Mouse (Mus musculus) limb, embryonic 10.5 days (tissue): ENCODE measurements around the gene Cfap97d1. TPM values are rescaled to one million over a fixed set of nuclear protein-coding genes. Genes with fewer than 3 reads are reported as not detected.
A peak's percentile ranks its signal among the peaks of the same experiment; 100 is the strongest.

Source experiments
- DNase-seq: peaks from one replicate; pipeline ENCODE4 v3.0.0-alpha.2; 2017; ENCODE audit warnings: low spot score
- H3K27ac ChIP-seq: fragments of 300-500 bp; sonication (generic); 2 replicates; pipeline ENCODE4 v1.5.1; 2016; ENCODE audit warnings: mild to moderate bottlenecking
- H3K27me3 ChIP-seq: fragments of 300-500 bp; sonication (generic); 2 replicates; pipeline ENCODE4 v1.6.1; 2016; ENCODE audit warnings: low read depth, mild to moderate bottlenecking; ENCODE audit not compliant: poor library complexity, severe bottlenecking
- H3K36me3 ChIP-seq: fragments of 300-500 bp; sonication (generic); 2 replicates; pipeline ENCODE4 v1.6.1; 2016; ENCODE audit warnings: mild to moderate bottlenecking, moderate library complexity
- H3K4me1 ChIP-seq: fragments of 300-500 bp; sonication (generic); 2 replicates; pipeline ENCODE4 v1.6.1; 2016
- H3K4me3 ChIP-seq: fragments of 300-500 bp; sonication (generic); 2 replicates; pipeline ENCODE4 v1.5.1; 2016; ENCODE audit warnings: mild to moderate bottlenecking, moderate library complexity
- H3K9me3 ChIP-seq: fragments of 300-500 bp; sonication (generic); replicated peaks from 2 replicates; pipeline ENCODE4 v1.6.1; 2016; ENCODE audit warnings: mild to moderate bottlenecking
- WGBS: fragments of 180-500 bp; shearing (Covaris S2); methylation state at CpG from one replicate; pipeline ENCODE4 v1.1.7; 2016; 5-methylcytosine and 5-hydroxymethylcytosine counted together
- polyA plus RNA-seq: library from polyadenylated mRNA; unstranded; fragments of >200 nt; fragmentation: Nextera tagmentation; extraction: Ambion mirVana; gene quantifications from 2 replicates; pipeline ENCODE4 v1.2.1, GENCODE M21; 2016

Cfap97d1 gene
- polyA plus RNA-seq, 1 experiment from 2014 or later, result not detected

- H3K4me3 ChIP-seq, result peak overlapping the region; percentile 61
- no peaks in the 10 kb centered on the region for H3K9me3 ChIP-seq
- peaks cover 90% of the 10 kb centered on the region for H3K27me3 ChIP-seq
- no peak overlapping the region for H3K27ac ChIP-seq
- WGBS, result 3% methylated on average over 8 of the region's 8 CpGs
- H3K36me3 ChIP-seq, result no peaks in the 10 kb centered on the region
- H3K4me1 ChIP-seq, result peaks cover 70% of the 10 kb centered on the region
- DNase-seq, result peak; percentile 55
Measured at GRCm38 (mm10) chr11:101964647-101965046, 19.4 kb upstream of the Cfap97d1 start.

DNA sequence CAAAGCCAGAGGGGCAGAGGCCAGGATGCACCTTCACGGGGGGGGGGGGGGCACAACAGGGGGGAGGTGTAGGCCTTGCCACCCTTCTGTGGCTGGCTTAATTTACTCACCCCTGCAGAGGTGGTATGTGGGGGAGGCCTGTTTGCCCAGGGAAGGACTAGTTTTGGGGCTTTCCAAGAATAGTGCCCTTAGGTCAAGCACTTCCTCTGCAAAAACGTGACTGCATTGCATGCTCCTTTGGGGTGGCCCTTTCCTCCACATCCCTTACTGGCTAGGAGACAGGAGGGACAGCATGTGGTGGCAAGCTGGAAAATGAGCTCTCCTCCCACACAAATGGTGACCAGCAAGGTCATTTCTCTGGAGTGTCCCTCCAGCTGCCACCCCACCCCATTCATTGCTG, 18.5 kb upstream of the Cfap97d1 start:
- Histone ChIP-seq H3K27me3 (peaks cover 81% of the 10 kb centered on the region), H3K9me3 (no peaks in the 10 kb centered on the region), H3K27ac (no peak overlapping the region; the same call in 1 of the 2 replicates), H3K36me3 (no peaks in the 10 kb centered on the region), H3K4me3 (peak overlapping the region; percentile 61; the same call in 1 of the 2 replicates), H3K4me1 (peaks cover 70% of the 10 kb centered on the region)
- no peak for DNase-seq
- WGBS, result 8% methylated on average over 2 of the region's 2 CpGs

- peaks cover 68% of the 10 kb centered on the region for H3K4me1 ChIP-seq
Measured at GRCm38 (mm10) chr11:101966965-101967614, 17.0 kb upstream of the Cfap97d1 start, which contains the start of gene Sost. Gene Sost (minus strand): TSS chr11:101967015.

GRCm38 (mm10) chr11:101968311-101968710, 15.8 kb upstream of the Cfap97d1 start:
- 0% methylated on average over 7 of the region's 7 CpGs for WGBS
- Histone ChIP-seq H3K36me3 (no peaks in the 10 kb centered on the region), H3K4me3 (peak overlapping the region; percentile 11; the same call in 1 of the 2 replicates), H3K27me3 (peaks cover 53% of the 10 kb centered on the region), H3K4me1 (peaks cover 63% of the 10 kb centered on the region), H3K9me3 (no peaks in the 10 kb centered on the region), H3K27ac (peak overlapping the region; percentile 30; the same call in 1 of the 2 replicates)
- DNase-seq, result peak; percentile 50

More at GRCm38 (mm10) chr11:101966965-101967614, 17.0 kb upstream of the Cfap97d1 start, which contains the start of gene Sost:
- no peak for DNase-seq
- 18% methylated on average over 10 of the region's 10 CpGs for WGBS
- Histone ChIP-seq H3K9me3 (no peaks in the 10 kb centered on the region), H3K36me3 (no peaks in the 10 kb centered on the region), H3K27ac (peak within 1 kb of the TSS; percentile 43), H3K27me3 (peaks cover 65% of the 10 kb centered on the region), H3K4me3 (peak within 1 kb of the TSS; percentile 61; the same call in 1 of the 2 replicates)

- Histone ChIP-seq H3K4me1 (peaks cover 63% of the 10 kb centered on the region), H3K9me3 (no peaks in the 10 kb centered on the region), H3K27ac (peak overlapping the region; percentile 30; the same call in 1 of the 2 replicates), H3K27me3 (peaks cover 48% of the 10 kb centered on the region), H3K4me3 (peak overlapping the region; percentile 11; the same call in 1 of the 2 replicates), H3K36me3 (no peaks in the 10 kb centered on the region)
- WGBS, result under 1% methylated on average over 5 of the region's 5 CpGs
- peak; percentile 84 for DNase-seq
Measured at GRCm38 (mm10) chr11:101968791-101969190, 15.3 kb upstream of the Cfap97d1 start.

DNA sequence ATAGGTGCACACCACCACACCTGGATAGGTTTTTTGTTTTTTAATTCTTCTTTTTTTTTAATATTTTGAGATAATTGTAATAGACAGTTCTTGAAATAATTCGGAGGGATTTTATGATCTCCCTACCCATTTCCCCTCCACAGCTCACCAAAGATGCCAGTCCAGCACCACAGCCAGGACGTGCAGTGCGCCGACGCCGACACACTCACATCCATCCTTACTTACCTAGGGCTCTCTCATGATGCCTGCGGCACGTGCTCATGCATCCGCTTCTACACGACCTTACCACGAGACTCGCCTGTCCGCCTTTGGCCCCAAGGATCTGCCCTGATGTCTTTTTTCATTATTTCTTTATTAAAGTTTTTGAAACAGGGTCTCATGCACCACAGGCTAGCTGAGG, 14.2 kb upstream of the Cfap97d1 start:
- DNase-seq, result no peak
- Histone ChIP-seq H3K27me3 (peaks cover 38% of the 10 kb centered on the region), H3K9me3 (no peaks in the 10 kb centered on the region), H3K27ac (no peak overlapping the region), H3K36me3 (no peaks in the 10 kb centered on the region), H3K4me3 (no peak overlapping the region), H3K4me1 (peaks cover 60% of the 10 kb centered on the region)
- WGBS, result 86% methylated on average over 13 of the region's 13 CpGs

DNA sequence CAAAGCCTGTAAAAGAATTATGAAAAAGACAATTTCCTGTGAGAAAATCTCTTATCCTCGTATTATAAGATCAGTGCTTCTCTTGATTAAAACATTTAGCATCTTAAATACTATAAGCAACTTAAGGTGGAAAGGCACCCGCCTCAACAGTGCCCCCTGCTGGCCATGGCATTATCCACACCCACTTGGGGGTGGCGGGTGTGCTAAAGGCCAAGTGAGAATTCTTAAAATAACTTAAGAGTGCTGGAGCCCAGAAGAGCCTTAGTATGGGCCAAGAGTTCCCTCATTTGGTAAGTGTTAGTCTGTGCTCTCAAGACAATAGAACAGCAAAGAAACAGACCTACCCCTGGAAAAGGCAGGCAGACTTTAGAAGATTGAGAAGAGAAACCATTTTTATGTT, 12.7 kb upstream of the Cfap97d1 start:
- DNase-seq, result no peak

DNA sequence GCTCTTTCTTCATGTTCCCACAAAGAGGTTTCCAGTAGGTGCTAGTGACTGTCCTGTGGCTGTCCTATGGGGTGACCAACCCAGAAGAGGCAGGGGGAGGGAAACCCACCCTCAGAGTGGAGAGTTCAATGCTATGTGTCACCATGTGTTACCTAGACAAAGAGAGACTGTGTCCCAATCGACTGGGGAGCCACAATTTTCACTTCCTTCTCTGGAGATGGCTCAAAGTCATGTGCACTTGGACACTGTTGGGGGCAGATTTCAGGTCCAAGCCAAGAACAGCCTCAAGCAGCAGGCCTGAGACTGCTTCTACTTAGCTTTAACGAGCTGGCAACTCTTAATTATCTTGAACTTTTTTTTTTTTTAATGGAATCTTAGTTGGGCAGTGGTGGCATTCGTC, 12.0 kb upstream of the Cfap97d1 start:
- H3K27ac ChIP-seq, result no peak overlapping the region
- H3K9me3 ChIP-seq, result no peaks in the 10 kb centered on the region
- H3K36me3 ChIP-seq, result no peaks in the 10 kb centered on the region
- WGBS, result 80% methylated on average over 3 of the region's 3 CpGs
- H3K4me3 ChIP-seq, result no peak overlapping the region
- no peak for DNase-seq
- peaks cover 37% of the 10 kb centered on the region for H3K4me1 ChIP-seq
- H3K27me3 ChIP-seq, result peaks cover 15% of the 10 kb centered on the region

More for the DNA sequence above, 12.7 kb upstream of the Cfap97d1 start:
- 47% methylated on average over 3 of the region's 3 CpGs for WGBS
- Histone ChIP-seq H3K9me3 (no peaks in the 10 kb centered on the region), H3K4me1 (peaks cover 44% of the 10 kb centered on the region), H3K27me3 (peaks cover 22% of the 10 kb centered on the region), H3K27ac (no peak overlapping the region), H3K4me3 (no peak overlapping the region), H3K36me3 (no peaks in the 10 kb centered on the region)

GRCm38 (mm10) chr11:101972651-101973050, 11.4 kb upstream of the Cfap97d1 start:
- 95% methylated on average over 5 of the region's 5 CpGs for WGBS
- H3K4me1 ChIP-seq, result peaks cover 35% of the 10 kb centered on the region
- no peak for DNase-seq
- no peaks in the 10 kb centered on the region for H3K36me3 ChIP-seq
- H3K27me3 ChIP-seq, result peaks cover 10% of the 10 kb centered on the region
- H3K9me3 ChIP-seq, result no peaks in the 10 kb centered on the region
- H3K4me3 ChIP-seq, result no peak overlapping the region
- H3K27ac ChIP-seq, result peak overlapping the region; percentile 30; the same call in 1 of the 2 replicates

DNA sequence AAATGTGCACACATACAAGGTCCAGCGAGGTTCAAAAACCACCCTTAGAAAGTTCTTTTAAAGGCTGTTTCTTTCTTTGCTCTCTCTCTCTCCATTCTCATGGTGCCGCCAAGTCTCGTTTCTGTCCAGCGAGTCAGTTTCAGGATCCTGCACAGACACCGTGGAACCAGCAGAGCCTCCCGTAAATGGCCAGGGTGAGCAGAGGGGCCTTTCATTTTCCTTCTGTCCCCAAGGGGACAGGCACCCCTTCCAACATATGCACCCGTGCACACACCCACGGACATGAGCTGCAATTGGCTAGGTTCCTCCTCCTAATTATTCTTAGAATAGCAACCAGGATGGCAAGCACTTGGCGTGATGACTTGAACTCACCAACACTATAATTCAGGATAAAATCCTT, 10.6 kb upstream of the Cfap97d1 start:
- H3K36me3 ChIP-seq, result no peaks in the 10 kb centered on the region
- DNase-seq, result no peak
- peak overlapping the region; percentile 21; the same call in 1 of the 2 replicates for H3K27ac ChIP-seq
- peaks cover 30% of the 10 kb centered on the region for H3K4me1 ChIP-seq
- no peak overlapping the region for H3K4me3 ChIP-seq
- H3K27me3 ChIP-seq, result peaks cover 1% of the 10 kb centered on the region; the same call in 1 of the 2 replicates
- WGBS, result 73% methylated on average over 9 of the region's 9 CpGs
- H3K9me3 ChIP-seq, result no peaks in the 10 kb centered on the region

DNA sequence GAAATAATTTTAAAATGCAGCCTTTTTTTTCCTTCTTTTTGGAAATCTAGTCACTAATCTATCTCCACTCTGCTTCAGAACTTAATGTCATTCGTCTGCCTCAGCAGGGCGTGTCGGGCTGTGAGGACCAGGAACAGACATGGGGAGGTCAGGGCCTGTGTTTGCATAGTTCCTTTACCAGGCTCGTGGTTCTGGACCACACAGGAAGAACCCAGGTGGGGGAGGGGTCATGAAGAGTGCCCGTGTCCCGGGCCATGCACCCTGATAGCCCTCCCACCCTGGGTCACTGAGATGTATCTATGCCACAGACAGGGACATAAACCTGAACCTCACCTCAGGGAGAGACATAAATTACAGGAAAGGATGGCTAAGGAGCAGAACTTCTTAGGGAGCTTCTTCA, 9.9 kb upstream of the Cfap97d1 start:
- H3K9me3 ChIP-seq, result no peaks in the 10 kb centered on the region
- H3K4me1 ChIP-seq, result peaks cover 28% of the 10 kb centered on the region
- H3K4me3 ChIP-seq, result no peak overlapping the region
- no peaks in the 10 kb centered on the region for H3K36me3 ChIP-seq
- H3K27ac ChIP-seq, result peak overlapping the region; percentile 21; the same call in 1 of the 2 replicates
- H3K27me3 ChIP-seq, result no peaks in the 10 kb centered on the region
- no peak for DNase-seq
- 38% methylated on average over 6 of the region's 6 CpGs for WGBS

DNA sequence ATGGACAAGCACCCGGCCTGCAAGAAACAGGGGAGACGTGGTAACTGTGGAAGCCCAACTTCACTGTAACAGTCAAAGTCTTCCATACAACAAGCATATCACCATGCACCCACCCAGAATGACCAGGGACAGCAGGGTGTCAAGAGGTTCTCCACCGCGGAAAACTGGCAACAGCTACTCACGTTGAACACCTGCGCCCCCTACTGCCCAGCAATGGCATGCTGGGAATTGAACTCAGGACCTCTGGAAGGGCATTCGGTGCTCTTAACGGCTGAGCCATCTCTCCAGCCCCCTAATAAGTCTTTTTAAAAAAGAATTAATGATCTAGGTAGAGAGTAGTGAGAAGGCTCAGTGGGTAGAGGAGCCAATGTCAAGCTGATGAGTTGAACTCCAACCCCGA, 9.2 kb upstream of the Cfap97d1 start:
- Histone ChIP-seq H3K27me3 (no peaks in the 10 kb centered on the region), H3K9me3 (no peaks in the 10 kb centered on the region), H3K27ac (no peak overlapping the region), H3K36me3 (no peaks in the 10 kb centered on the region), H3K4me1 (peaks cover 28% of the 10 kb centered on the region), H3K4me3 (no peak overlapping the region)
- no peak for DNase-seq
- 55% methylated on average over 9 of the region's 9 CpGs for WGBS

- no peaks in the 10 kb centered on the region for H3K27me3 ChIP-seq
- H3K27ac ChIP-seq, result no peak overlapping the region
- H3K4me3 ChIP-seq, result no peak overlapping the region
- H3K4me1 ChIP-seq, result peaks cover 28% of the 10 kb centered on the region
- no peaks in the 10 kb centered on the region for H3K36me3 ChIP-seq
- no peaks in the 10 kb centered on the region for H3K9me3 ChIP-seq
- 95% methylated on average over 7 of the region's 7 CpGs for WGBS
- DNase-seq, result no peak
Measured at GRCm38 (mm10) chr11:101976949-101977348, 7.1 kb upstream of the Cfap97d1 start.
